Mouse (Mus musculus) frontal cortex, postnatal 25 days (tissue): Measurements from ENCODE around the gene Ubxn6.
A peak's percentile ranks its signal among the peaks of the same experiment; 100 is the strongest.
"Not testable (repeated sequence)": the region's sequence is repeated elsewhere in the genome, so short reads cannot be mapped to it uniquely, and the experiment has no call there.

ENCODE experiments used
- DNase-seq, 2 experiments: peaks; one replicate each; pipeline ENCODE4 v3.0.0; 2022; ENCODE audit warnings: low spot score in 2 of 2

Ubxn6 gene

DNA sequence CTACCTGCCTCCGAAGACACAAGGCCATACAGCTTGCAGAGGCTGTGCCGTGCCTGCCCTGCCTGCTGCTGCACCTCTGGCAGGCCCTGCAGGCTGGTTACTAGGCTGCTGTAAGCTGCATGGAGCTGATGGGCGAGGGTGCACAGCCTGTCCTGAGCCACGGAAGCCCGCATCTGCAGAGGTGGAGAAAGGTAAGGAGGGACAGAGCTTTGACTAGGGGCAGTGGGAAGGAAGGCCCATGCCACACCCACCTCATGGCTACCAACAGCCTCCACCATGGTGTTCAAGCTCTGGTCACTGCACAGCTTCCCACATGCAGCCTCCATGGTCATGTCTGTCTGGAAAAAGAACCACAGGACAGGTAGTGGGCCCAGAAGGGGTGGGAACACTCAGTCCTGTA is 27.3 kb upstream of the Ubxn6 start:
- no peak for DNase-seq

DNA sequence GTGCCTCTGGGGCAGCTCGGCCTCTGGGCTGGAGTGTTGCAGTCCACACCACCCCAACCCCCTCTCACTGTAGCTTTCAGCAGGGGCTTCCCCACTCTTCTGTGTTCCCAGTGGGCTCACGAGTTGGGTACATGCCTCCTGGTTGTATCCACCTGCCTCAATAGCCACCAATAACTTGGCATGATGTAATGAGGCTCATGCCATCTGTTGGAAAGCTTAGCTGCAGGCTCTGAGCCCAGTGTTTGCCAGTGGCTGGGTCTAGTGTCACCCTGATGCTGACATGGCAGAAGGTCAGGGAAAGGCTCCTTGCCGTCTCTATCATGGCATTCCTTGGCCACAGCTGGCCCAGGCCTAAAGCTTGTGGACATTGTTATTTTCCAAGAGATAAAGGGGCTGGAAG is 26.0 kb upstream of the Ubxn6 start:
- DNase-seq = no peak

DNA sequence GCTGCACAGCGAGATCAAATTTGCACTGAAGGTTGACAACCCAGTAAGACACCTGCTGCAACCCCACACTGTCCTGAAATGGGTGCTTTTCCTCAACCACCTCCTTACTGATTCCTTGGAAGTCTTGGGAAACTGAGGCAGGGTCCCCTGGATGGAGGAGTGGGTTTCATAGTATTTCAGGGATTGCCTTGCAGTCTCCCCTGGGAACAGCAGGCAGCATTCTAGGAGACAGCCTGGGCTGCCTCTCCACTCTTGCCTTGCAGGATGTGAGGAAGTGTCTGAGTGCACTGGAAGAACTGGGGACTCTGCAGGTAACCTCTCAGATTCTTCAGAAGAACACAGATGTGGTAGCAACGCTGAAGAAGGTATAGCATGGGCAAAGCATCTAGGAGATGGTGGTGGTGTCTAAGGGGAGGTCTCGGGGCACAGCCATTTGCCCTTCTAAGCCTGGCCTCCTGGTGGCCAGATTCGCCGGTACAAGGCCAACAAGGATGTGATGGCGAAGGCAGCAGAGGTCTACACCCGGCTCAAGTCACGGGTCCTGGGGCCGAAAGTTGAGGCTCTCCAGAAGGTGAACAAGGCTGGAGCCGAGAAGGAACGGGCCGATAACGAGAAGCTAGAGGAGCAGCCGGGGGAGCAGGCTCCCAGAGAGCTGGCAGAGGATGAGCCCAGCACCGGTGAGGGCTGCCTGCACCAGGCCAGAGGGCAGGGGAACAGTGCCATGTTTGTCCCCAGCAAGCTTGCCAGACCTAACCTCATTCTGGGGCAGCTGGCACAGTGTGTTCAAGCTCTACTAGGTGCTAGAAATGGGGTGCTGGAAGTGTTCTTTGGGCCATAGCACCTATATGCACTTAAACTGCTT is 24.1 kb upstream of the Ubxn6 start:
- no peak for DNase-seq

DNA sequence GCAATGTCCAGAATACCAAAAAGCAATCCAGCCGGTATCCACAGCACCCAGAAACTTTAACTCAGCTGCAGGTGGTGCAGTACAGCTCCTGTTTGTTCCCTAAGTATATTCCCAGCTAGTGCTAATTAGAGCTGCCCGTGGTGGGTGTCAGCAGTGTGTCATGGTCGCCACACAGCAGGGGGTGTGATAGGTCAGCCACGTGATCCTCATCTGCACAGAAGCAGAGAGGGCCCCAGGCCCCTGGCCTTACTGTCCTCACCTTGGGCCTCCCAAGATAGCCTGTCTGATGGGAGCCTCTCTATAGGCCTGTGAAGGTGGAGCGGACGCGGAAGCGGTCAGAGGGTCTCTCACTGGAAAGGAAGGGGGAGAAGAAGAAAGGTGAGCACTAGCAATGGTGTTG is 23.4 kb upstream of the Ubxn6 start:
- no peak for DNase-seq

DNA sequence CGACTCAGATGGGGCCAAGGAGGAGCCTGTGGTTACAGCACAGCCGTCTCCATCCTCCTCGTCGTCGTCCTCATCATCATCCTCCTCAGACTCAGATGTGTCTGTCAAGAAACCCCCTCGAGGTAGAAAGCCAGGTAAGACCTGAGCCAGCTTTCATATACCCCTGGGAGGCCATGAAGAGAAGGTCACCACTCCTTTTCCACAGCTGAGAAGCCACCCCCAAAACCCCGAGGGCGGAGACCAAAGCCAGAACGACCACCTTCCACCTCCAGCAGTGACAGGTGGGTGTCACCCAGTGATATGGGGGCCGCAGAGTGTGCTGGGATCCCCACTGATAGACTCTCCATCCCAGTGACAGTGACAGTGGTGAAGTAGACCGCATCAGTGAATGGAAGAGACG is 22.1 kb upstream of the Ubxn6 start:
- no peak for DNase-seq

DNA sequence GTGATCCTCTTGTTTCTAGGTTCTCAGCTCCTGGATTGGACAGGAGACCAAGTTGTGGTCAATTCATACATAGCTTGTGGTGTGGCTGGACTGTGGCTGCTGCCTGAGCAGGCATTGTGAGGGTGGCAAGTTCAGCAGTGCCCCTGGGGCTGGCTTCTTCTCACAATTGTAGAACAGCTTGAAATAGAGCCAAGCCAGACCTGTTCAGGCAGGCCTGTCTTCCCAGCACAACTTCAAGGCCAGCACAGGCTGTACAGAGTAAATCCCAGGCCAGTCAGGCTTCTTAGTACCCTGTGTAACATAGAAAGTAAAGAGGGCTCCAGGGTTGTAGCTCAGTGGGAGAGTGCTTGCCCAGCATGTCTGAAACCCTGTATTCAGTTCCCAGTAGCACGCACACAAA is 18.0 kb upstream of the Ubxn6 start:
- no peak for DNase-seq

DNA sequence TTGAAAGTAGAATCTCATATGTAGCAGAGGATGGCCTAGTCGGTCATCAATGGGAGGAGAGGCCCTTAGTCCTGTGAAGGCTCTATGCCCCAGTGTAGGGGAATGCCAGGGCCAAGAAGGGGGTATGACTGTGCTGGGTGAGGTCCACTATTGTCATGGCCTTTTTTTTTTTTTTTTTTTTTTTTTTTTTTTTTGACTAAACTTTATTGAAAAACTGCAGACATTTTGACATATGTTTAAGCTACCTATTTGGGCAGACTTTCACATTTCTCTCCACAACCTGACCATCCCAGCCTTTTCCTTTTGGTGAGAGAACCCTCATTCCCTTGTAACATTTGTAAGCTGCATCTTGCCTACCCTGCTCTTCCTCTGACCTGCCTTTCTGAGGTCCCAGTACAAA is 17.5 kb upstream of the Ubxn6 start:
- no peak for DNase-seq

DNA sequence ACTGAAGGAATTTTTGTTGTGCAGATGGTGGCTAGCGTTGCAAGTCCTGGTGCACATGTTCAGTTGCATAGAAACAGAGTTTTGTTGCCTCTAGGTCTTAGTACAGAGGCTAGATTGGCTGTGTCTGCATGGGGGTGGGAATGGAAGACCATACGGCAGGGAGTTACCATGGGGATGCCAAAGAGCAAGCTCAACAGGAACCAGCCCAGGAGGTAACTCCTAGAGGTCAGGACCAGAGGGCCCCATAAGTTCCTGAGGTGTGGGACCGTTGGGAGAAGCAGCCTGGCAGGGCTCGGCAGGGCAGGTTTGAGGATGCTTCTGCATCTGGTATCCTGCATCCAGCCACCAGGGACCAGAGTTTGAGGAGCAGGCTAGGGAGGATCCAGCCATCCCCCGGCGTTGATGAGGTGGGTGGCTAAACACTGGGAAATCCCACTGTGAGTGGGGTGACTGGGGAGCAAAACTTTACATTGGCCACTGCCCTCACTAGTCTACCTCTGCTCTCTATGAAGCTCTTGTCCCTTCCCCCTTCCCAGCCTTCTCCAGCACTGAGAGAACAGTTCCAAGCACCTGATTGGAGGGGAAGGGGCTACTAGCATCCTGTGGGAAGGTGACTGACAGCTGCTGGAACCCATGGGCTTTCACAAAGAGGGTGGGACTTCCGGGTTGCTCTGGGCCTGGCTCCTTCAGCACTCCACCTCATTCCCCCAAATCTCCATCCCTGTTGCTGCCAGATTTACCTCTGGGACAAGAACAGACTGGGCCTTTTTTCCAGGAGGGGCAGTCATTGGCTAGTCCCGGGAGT is 6.2 kb upstream of the Ubxn6 start:
- DNase-seq = no peak

DNA sequence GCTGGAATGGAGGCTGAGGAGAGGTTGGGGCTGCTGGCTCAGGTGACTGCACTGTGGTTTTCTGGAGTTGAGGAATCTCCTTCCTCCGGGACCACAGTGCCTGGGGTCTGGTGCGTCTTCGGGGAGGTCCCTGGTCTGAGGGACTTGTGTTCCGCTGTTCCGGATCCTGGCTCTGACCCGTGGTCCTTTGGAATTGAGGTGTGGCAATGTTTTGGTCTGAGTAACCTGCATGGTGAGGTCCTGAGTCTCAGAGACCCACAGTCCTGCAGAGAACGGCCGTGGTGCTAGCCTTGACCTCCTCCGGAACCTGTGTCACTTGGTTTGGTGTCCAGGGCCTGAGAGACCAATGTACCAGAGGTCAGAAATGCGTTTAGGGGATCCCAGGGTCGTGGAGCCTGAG is 5.1 kb upstream of the Ubxn6 start:
- DNase-seq = no peak

DNA sequence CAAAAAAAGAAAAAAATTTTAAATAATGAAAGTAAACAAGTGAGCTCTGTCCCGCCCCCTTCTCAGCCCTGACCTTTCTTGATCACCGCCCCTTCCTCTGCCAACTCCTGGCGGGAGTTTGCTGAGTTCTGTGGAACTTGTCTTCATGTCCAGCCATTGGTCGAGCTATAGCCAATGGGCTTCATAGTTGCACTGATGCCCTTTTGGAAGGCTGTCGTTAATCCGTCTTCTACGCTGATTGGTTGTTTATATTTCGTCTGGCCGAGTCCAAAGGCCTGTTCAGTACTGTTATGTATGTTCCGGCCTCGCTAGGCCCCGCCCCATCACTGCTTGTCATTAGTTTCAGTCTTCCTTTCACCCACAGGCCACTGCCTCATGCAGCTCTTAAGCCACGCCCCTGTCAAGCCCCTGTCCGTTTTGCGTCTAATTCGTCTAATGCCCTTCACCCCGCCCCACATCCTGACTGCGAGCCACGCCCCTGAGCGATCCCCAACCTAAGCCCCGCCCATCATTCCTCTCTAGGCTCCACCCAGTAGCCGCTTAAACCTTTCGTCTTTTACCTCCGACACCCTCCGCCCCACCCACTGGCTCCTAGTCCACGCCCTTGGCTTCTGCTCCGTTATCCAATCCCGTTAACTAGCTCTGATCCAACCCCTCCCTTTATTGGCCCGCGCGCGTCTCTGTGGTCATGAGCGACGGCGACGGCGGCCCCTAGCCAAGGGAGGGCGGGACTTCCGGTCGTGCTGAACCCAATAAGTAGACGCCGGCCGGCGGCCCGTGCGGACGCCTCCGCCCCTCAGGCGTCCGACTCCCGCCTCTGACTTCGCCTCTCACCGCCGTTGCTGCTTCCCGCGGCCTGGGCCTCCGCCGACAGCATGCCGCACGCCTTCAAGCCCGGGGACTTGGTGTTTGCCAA is 4.3 kb upstream of the Ubxn6 start, which contains the start of gene Hdgfl2:
TSS of gene Hdgfl2 (plus strand) at position 755 of the 916 bp plus-strand sequence.
- peak; percentile 97 to 98 for DNase-seq

DNA sequence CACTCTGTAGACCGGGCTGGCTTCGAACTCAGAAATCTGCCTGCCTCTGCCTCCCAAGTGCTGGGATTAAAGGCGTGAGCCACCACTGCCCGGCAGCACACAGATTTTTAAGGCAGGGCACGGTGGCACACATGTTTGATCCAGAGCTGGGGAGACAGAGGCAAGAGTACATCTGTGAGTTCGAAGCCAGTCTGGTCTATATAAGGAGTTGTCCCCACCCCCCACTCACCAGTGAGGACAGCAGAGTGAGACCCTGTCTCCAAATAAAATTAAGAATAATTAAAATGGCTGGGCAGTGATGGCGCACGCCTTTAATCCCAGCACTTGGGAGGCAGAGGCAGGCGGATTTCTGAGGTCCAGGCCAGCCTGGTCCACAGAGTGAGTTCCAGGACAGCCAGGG is 3.5 kb upstream of the Ubxn6 start:
- DNase-seq = not testable (repeated sequence)

DNA sequence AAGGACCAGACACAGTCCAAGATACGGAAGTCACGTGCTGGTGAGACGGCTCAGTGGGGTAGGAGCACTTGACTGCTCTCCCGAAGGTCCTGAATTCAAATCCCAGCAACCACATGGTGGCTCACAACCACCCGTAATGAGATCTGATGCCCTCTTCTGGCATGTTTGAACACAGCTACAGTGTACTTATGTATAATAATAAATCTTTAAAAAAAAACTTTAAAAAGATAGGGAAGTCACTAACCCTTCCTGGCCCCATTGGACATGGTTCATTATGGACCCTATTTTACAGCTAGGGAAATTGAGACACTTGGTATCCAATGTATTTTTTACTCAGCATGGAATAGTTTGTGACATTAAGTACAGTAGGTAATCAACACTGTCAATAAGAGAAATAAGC is 2.7 kb upstream of the Ubxn6 start:
- DNase-seq = no peak

DNA sequence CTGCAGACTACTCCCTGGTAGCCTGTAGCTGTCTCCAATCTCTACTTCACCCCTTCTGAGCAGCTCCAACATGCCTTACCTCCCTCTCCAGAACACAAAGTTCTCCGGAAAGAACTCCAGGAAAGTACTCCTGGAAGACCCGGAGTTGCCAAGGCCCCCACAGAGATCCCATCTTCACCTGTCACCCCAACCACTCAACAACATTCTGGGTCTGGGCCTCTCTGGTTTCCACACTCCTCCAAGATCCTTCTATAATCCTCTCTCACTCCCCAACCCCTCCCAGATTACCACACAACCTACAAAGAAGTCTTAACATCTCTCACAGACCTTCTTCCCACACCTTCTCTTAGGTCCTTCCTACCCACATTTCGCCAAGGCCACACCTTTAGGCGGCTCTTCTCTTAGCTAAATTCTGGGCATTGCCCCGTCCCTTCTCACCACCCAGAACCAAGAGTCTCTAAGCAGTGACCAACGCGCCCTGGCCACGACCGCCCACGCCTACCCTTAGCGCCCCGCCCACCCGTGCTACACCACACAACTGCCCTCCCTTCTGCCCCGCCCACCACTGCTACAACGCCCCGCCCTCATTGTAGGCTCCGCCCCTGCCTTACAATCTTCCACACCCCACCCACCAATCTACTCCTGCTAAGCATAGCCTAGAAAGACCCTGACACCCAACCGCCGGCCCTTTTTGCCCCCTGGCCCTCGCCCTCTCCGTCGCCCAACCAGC is 566 bp downstream of the Ubxn6 start:
- peak; percentile 44 to 51 for DNase-seq

DNA sequence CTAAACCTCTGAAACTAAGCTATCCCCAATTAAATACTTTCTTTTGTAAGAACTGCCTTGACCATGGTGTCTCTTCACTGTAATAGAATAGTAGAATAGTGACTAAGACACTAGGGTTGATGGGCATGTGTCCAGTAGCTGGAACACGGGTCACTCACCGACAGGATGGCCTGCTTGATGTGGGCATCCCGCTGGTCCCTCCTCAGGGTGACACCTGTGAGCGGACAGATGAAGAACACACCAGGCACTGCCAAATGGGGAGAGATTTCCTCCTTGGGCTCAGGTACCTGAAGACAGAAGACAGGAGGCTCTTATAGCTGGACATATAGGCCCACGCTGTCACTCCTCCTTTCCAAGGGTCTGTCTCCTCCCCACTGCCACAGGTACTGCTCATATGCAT is 2.6 kb downstream of the Ubxn6 start:
- DNase-seq = no peak

DNA sequence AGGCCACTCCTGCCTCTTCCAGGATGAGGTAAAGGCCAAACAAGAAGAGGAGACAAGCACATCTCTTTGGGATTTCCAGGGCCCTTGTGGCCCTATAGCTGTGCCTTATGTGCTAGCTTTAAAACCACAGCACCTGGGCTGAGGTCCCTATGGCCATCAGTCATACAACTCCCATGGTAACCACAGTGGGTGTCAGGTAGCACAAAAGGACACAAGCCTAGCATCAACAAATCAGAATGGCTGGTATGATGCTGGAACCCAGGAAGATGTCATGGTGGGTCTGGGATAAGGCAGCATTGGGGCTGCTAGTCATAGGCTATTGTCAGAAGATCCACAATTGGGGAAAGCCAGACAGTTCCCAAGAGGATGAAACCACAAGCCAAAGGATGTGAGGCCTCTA is 3.7 kb downstream of the Ubxn6 start:
- DNase-seq = no peak

DNA sequence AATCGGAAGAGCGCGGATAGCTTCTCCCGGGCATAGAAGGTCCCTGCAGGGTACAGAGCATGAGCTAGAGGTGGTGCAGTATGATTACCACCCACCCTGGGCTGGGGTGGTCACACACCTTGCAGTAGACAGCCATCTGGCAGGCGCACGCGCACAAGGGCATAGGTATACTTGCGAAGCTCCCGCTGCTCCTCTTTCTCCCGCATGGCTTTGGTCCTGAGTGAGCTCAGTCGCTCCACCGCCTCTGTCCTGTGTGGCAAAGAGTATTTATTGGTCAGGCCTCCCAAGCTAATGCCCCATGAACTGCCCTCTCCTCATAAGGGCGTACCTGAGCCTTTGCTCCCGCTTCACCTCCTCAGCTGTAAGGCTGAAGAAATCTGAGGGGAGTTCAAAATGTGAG is 5.8 kb downstream of the Ubxn6 start:
- DNase-seq = no peak

DNA sequence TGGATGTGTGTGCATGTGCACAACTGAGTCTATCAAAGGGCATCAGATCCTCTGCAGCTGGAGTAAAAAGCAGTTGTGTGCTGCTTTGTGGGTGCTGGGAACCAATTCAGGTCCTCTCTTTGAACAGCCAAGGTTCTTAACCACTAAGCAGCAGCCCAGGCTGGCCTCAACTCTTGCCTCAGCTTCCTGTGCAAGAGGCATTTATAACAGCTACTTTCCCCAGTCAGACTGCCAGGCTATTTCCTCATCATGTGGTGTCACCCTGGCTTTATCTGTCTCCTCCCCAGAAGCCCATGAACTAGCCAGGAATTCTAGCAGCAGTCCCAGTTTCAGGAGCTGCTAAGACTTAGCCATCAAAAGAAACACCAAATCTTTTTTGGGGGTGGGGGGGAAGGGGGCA is 8.4 kb downstream of the Ubxn6 start:
- no peak for DNase-seq

DNA sequence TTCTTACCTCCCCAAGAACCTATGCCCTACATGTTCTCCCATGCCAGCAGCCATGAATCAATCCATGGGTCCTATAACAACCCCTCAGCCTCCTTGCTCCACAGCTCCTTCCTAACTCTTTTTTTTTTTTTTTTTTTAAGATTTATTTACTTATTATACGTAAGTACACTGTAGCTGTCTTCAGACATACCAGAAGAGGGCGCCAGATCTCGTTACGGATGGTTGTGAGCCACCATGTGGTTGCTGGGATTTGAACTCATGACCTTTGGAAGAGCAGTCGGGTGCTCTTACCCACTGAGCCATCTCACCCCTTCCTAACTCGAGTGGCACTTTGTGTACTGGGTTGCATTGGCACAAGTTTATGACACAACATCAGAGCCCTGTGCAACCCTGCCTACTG is 9.1 kb downstream of the Ubxn6 start:
- DNase-seq = not testable (repeated sequence)

DNA sequence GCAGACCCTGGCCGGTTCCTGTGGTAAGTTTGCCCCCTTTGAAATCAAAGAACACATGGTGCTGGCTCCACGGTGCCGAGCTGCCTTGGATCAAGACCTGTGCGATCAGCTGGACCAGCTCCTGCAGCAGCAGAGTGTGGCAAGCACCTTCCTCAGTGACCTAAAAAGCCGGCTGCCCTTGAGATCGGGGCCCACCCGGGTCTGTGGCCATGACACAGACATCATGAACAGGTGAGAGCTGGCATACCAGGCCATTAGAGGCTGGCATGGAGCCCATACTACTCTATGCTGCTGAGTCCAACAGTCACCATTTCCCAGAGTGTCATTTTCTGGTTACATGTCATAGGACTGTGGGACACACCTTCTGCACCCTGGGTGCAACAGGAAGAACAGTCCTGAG is 12.7 kb downstream of the Ubxn6 start:
- DNase-seq = no peak

DNA sequence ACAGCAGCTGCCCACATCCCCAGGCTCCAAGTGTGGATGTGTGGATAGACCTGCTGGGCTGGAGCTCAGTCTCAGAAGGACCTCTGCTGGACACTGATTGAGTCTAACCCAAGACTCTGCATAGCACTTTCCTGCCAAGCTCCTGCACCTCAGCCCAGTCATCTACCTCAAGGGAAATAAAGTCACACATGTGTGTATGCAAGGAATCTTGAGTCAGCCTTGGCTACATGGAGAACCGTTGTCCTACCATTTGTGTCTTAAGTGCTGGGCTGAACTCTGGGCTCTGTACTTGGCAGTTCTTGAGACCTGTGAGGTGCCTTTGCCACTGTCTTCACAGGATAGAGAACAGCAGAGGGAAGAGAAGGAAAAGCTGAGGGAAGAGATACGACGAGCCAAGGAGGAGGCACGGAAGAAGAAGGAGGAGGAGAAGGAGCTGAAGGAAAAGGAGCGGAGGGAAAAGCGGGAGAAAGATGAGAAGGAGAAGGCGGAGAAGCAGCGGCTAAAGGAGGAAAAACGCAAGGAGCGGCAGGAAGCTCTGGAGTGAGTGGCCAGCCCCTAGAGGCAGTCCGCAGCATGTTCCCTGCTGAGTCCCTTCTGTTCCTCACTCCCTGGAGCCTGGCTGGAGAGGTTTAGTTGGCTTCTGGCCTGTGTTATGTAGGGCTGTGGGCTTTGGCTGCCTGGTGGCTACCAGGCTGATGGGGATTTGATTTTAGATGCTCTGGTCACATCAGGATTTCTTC is 17.3 kb downstream of the Ubxn6 start:
- DNase-seq = no peak
